Mouse (Mus musculus) G1E (cell line): ENCODE measurements around the gene Fgf18. TPM values are rescaled to one million over a fixed set of nuclear protein-coding genes. Genes with fewer than 3 reads are reported as not detected.

ENCODE experiments used
- ATAC-seq: 2 replicates; pipeline ENCODE4 v1.8.0; 2016; ENCODE audit warnings: mild to moderate bottlenecking; ENCODE audit not compliant: insufficient number of reproducible peaks, poor library complexity, low FRiP score, severe bottlenecking; ENCODE audit errors: extremely low read depth
- DNase-seq: peaks from one replicate; pipeline ENCODE4 v3.0.0; 2012; ENCODE audit warnings: low spot score
- H3K27me3 ChIP-seq: 2 replicates; pipeline ENCODE4 v1.6.1; 2012; ENCODE audit warnings: mild to moderate bottlenecking, low read length, inconsistent platforms; ENCODE audit not compliant: insufficient read depth
- H3K36me3 ChIP-seq: replicated peaks from 2 replicates; pipeline ENCODE3; 2012; ENCODE audit warnings: mild to moderate bottlenecking, inconsistent platforms
- H3K4me1 ChIP-seq: 2 replicates; pipeline ENCODE4 v1.6.1; 2012; ENCODE audit warnings: low read depth, low read length, inconsistent platforms, mixed read lengths; ENCODE audit not compliant: insufficient read depth
- H3K4me3 ChIP-seq: 2 replicates; pipeline ENCODE4 v1.5.1; 2012; ENCODE audit warnings: low read depth, mild to moderate bottlenecking, inconsistent platforms, low read length, moderate library complexity, mixed read lengths
- H3K9me3 ChIP-seq: replicated peaks from 2 replicates; pipeline ENCODE4 v1.6.1; 2012; ENCODE audit warnings: inconsistent platforms
- CTCF ChIP-seq: IDR thresholded peaks from 2 replicates; pipeline ENCODE4 v1.5.1; 2012; ENCODE audit warnings: low read depth, low read length, inconsistent platforms, mixed read lengths
- GATA1 ChIP-seq: IDR thresholded peaks from 2 replicates; pipeline ENCODE4 v1.6.1; 2012; ENCODE audit warnings: borderline replicate concordance, low read length, inconsistent platforms, mixed read lengths
- GATA2 ChIP-seq: IDR thresholded peaks from 2 replicates; pipeline ENCODE4 v1.6.1; 2012; ENCODE audit warnings: low read depth, low read length, inconsistent platforms, borderline replicate concordance
- POLR2AphosphoS5 ChIP-seq: IDR thresholded peaks from 2 replicates; pipeline ENCODE4 v1.6.1; 2012; ENCODE audit warnings: low read depth, low read length, inconsistent platforms; ENCODE audit not compliant: insufficient replicate concordance
- TAL1 ChIP-seq: conservative IDR thresholded peaks from 2 replicates; pipeline ENCODE4 v1.6.1; 2012; ENCODE audit warnings: low read depth, low read length, inconsistent platforms, mixed read lengths
- polyA plus RNA-seq: library from polyadenylated mRNA; stranded (reverse); fragments of >175 nt; gene quantifications from 2 replicates; pipeline ENCODE4 v1.2.3, GENCODE M21; 2012
- total RNA-seq, 2 experiments: library from RNA; stranded (forward) in 1 of 2; stranded (reverse) in 1 of 2; fragments of 200-1000 nt in 1 of 2; fragments of >200 nt in 1 of 2; fragmentation: Nextera tagmentation in 1 of 2; gene quantifications; 2 replicates each; pipeline ENCODE4 v1.2.3; 2014 to 2017

Gene Fgf18
- total and polyA plus RNA-seq, 3 experiments, result not detected

DNA sequence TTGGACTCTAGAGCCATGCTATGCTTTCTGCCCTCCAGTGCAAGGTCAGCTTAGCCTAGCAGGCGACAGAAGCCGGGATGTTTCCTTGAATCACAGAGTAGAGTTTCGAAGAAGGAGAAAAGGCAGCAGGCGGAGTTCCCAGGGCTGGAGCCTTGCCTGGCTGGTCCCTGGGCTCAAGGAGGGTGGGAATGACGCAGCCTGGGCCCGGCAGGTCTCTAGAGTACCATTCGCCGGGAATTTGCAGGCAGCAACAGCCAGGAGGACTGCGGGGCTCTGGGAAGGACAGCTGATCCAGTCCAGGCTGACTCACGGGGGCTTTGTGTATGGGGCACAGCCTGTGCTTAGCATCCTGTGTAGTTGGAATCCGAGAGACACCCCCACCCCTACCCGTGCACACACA lies 48.8 kb downstream of the Fgf18 start:
- Histone ChIP-seq H3K4me3 (no peak overlapping the region), H3K9me3 (no peaks in the 10 kb centered on the region), H3K4me1 (no peaks in the 10 kb centered on the region), H3K27me3 (peaks cover 3% of the 10 kb centered on the region; the same call in 1 of the 2 replicates), H3K36me3 (no peaks in the 10 kb centered on the region)
- TF ChIP-seq TAL1 (no peak), CTCF (no peak), GATA1 (no peak)
- no peak for DNase-seq
- no peak for ATAC-seq

DNA sequence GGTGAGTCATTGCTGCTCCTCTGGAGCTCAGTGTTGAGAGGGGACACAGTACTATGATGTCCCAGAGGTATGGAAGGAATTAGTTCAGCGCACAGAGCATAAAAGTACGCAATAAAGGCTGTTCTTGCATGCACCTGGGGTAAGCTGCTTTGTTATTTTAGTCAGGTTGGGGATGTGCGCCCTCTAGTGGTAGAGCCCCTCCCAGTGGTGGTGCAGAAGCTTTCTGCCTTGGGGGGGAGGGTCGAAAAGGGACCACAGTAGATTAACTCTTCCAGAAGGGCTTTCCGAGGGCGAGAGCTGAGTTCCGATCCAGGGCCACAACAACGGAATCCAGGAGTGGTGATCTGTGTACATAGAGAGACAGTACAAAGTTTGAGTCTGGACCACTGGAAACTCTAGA lies 49.3 kb downstream of the Fgf18 start:
- ATAC-seq (no peak), DNase-seq (peak; percentile 54)
- Histone ChIP-seq H3K36me3 (no peaks in the 10 kb centered on the region), H3K9me3 (no peaks in the 10 kb centered on the region), H3K4me3 (no peak overlapping the region), H3K27me3 (peaks cover 3% of the 10 kb centered on the region; the same call in 1 of the 2 replicates), H3K4me1 (no peaks in the 10 kb centered on the region)
- TF ChIP-seq CTCF (peak; percentile 85), TAL1 (no peak), GATA1 (no peak), GATA2 (no peak), POLR2AphosphoS5 (no peak)

DNA sequence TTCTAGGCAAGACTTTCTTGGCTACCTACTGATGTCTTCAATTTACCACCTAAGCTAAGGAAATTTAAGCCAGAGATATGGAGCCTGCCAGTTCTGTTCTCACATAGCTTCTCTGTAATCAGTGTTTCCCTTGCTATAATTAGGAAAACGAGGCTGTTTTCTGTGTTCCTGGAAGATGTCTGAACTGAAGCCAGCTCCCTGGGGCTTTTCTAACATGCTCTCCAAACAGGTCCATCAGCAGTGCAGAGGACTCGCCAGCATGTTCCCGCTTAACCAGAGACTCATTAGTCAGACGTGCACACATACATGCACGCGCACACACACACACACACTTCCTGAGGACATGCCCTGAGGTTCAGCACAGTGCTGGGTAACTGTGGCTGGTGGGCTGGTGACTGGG lies 57.3 kb downstream of the Fgf18 start:
- Histone ChIP-seq H3K9me3 (no peaks in the 10 kb centered on the region), H3K4me1 (no peaks in the 10 kb centered on the region), H3K36me3 (no peaks in the 10 kb centered on the region), H3K4me3 (no peak overlapping the region), H3K27me3 (no peaks in the 10 kb centered on the region)
- DNase-seq (no peak), ATAC-seq (no peak)
- TF ChIP-seq GATA1, result no peak
- TF ChIP-seq TAL1, result no peak
- no peak for TF ChIP-seq POLR2AphosphoS5
- TF ChIP-seq CTCF, result no peak

DNA sequence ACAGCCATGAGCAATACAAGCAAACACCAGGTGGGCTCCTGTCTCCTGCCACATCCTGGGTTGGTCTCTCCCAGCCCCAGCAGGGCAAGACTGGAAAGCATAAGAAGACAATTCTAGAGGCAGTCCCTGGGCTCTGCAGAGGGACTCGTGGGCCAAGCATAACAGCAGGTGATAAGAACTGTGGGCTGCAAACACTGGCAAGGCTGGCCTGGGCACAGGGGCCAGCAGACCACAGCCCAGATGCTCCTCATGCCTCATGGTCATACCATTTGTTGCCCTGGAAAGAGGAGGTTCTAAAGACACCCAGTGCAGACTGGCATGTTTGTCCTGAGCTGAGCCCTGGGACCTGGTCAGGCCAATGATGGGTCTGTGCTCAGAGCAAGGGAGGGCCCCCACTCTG lies 59.0 kb downstream of the Fgf18 start:
- Histone ChIP-seq H3K4me1 (no peaks in the 10 kb centered on the region), H3K9me3 (no peaks in the 10 kb centered on the region), H3K27me3 (0 out of 2 replicates have a peak, but pooled peaks cover 5% of the 10 kb centered on the region), H3K36me3 (no peaks in the 10 kb centered on the region), H3K4me3 (no peak overlapping the region)
- DNase-seq, result no peak
- ATAC-seq, result no peak
- no peak for TF ChIP-seq CTCF
- TF ChIP-seq TAL1, result no peak
- TF ChIP-seq GATA2, result no peak
- no peak for TF ChIP-seq POLR2AphosphoS5
- no peak for TF ChIP-seq GATA1

DNA sequence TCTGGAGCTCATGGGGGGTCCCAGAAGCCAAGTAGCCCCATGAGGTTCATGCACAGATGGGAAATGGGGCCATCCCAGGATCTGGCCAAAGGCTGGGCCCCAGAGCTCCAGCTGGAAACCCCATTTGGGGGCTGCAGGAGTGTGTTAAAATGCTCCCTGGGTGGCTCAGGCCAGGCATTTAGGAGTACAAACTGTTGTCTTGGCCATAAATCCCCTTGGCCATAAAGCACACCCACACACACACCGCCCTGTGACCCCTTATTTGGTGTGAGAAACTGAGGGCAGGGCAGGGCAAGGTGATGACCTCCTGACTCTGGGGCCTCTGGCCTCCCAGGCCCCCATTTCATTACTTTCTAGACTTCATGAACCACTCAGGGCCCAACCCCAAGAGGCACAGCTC lies 61.2 kb downstream of the Fgf18 start:
- DNase-seq, result no peak
- 0 out of 2 replicates have a peak, but pooled peaks cover 5% of the 10 kb centered on the region for H3K27me3 ChIP-seq
- no peak overlapping the region for H3K4me3 ChIP-seq
- no peak for ATAC-seq
- H3K4me1 ChIP-seq, result no peaks in the 10 kb centered on the region
- TF ChIP-seq POLR2AphosphoS5 (no peak), CTCF (no peak), TAL1 (no peak), GATA1 (no peak), GATA2 (no peak)
- H3K36me3 ChIP-seq, result no peaks in the 10 kb centered on the region
- H3K9me3 ChIP-seq, result no peaks in the 10 kb centered on the region

DNA sequence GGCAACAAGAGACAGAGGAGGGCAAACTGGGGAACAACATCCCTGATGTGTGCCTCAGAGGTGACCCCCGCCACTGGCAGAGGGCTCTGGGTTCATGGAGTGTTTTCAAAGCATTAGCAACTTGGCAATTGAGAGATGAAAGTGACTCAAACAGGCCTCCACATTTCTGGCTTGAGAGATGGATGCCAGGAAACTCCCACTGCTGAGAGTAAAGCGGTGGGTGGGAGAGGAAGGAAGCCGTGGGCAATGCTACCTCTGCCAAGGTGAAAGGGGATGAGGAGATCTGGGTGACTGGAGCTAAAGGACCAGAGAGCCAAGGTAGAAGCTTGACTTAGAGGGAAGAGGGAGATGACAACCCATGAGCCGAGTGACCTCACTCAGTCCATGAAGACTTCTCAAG lies 61.7 kb downstream of the Fgf18 start:
- ATAC-seq, result no peak
- no peak for DNase-seq
- H3K9me3 ChIP-seq, result no peaks in the 10 kb centered on the region
- no peaks in the 10 kb centered on the region for H3K36me3 ChIP-seq
- no peaks in the 10 kb centered on the region for H3K4me1 ChIP-seq
- H3K4me3 ChIP-seq, result no peak overlapping the region
- H3K27me3 ChIP-seq, result 0 out of 2 replicates have a peak, but pooled peaks cover 5% of the 10 kb centered on the region
- TF ChIP-seq GATA2, result no peak
- no peak for TF ChIP-seq GATA1

DNA sequence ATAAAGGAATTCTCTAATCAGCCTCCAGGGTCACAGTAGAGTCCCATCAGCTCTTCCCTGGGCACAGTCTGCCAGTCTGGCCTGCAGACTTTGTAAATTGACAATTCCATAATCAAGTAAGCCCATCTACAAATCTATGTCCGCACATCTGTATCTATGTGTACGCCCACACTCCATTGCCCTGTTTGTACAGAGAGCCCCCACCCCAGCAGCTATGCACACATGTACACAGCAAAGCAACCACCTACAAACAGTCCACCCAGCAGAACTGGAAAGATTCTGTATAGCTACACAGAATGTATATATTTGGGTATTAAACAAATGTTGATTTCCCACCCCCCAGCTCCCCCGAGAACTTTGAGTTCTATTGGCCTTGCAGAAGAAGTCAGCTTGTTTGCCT lies 62.1 kb downstream of the Fgf18 start:
- TF ChIP-seq CTCF, result no peak
- TF ChIP-seq POLR2AphosphoS5, result no peak
- TF ChIP-seq GATA1, result no peak
- no peak for TF ChIP-seq GATA2
- TF ChIP-seq TAL1, result no peak
- no peak for DNase-seq

More for the DNA sequence above, 62.1 kb downstream of the Fgf18 start:
- Histone ChIP-seq H3K9me3 (no peaks in the 10 kb centered on the region), H3K36me3 (no peaks in the 10 kb centered on the region), H3K27me3 (0 out of 2 replicates have a peak, but pooled peaks cover 5% of the 10 kb centered on the region), H3K4me3 (no peak overlapping the region), H3K4me1 (no peaks in the 10 kb centered on the region)
- ATAC-seq, result no peak
